Mouse (Mus musculus): ENCODE measurements around the gene Agk. TPM values are rescaled to one million over a fixed set of nuclear protein-coding genes. Genes with fewer than 3 reads are reported as not detected.

The Agk gene
- 1 to 10 TPM; 6.1 TPM for total RNA-seq (2021)
- long read RNA-seq, experiment 1, transcript Agk-201 (16 exons, 2,531 nt): major isoform, 12 of 13 reads
- long read RNA-seq, experiment 1, partial matches to known transcripts: 0 of 13 reads
- long read RNA-seq, experiment 1, other reads (novel, unspliced or antisense): 1 of 13 reads
- long read RNA-seq, experiment 2, transcript Agk-201 (16 exons, 2,531 nt): major isoform, 10 of 11 reads
- long read RNA-seq, experiment 2, partial matches to known transcripts: 0 of 11 reads
- long read RNA-seq, experiment 2, other reads (novel, unspliced or antisense): 1 of 11 reads

DNA sequence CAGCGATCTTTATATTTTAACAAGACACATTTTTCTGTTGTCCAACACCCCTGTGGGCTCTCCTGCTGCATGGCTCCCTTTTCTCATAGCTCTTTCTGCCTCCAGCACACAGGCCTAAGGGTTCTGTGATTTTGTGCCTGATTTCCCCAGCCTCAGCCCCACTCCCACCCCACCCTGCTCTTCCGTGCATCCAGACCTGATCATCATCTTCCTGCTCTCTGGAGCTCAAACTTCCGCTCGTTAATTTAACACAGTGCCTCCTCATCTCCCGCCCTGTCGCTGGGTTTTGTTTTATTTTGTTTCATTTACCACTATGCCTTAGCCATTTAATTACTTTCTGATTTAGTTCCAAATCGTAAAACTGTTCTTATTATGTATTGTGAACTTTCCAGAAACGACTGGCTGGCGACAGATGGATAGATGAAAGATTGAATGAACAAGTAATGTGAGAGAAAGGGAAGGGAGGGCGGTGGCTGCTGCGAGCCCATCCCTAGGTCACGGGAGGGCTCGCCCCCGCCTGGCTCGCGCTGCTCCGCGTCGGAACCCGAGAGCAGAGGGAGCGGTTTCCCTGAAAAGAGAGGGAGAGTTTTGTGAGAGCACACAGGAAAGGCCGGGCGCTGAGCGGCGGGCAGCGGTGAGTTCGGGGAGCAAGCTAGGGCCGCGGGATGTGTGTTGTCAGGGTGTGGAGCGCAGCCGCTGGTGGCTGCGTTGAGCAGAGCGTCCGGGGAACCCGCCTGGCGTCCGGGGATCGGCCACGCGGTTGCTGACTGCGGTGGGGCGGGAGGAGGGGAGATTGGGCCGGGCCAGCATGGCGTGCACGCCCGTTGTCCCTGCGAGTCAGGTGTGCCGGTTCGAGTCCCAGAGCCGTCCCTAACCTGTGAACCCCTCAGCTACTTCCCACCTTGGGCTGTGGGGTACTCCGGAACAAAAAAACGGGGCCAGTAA lies at the start of gene Agk:
Gene Agk (plus strand): TSS at position 276 of the 945 bp plus-strand sequence.
- DNase-seq (ENCODE audit: low spot score): peak; percentile 75

DNA sequence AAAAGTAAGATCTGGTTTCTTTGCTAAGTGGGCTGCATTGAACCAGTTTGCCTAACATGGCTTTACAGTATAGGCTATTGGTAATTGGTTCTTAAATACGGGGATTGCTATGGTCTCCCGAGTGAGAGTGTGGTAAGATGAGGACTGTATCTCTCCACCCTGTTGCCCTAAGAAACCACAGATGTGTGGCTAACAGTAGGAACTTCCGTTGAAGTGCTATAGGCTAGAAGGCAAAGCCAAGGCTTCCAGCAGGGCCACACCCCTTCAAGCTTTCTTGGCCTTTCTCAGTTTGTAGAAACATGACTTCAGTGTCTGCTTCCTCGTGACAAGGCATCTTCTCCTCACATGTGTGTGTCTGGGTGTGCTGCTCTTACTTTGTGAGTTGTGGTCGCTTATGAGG lies 24.3 kb upstream of the Agk start:
- no peak for DNase-seq (ENCODE audit: low spot score)

DNA sequence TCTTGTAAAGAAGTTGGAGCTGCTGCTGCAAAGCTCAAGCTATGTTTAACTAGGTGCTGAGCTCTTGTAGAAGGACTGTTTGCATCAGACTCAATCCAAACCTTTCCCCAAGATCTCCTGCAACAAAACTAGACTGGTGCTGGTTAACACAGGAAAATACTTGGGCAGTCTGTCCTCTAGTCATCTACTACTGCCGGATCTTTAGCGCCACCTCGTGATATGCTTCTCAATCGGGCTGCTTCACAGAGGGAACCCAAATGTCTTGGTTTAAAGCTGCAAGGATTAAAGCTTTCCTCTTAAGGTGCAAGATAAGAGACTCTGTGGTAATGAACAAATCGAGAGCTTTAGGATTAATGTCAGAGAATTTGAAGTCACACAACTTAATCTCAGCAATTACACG lies 21.6 kb upstream of the Agk start:
- DNase-seq (ENCODE audit: low spot score): peak; percentile 50

DNA sequence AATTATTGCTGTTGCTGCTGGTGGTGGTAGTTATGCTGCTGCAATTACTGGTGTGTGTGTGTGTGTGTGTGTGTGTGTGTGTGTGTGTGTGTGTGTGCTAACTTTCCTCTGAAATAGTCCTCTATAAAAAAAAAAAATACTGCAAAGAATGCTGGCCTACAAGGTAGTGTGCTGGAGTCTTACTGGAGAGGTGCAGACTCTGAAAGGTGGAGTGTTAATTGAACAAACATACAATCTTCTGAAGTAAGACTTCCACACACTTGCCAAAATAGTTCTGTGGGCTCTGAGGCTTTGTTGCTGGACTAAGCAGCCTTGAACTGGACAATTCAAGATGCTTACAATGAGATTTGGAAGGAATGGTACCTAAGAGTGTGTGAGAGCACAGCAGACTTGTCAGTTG lies 20.0 kb upstream of the Agk start:
- DNase-seq (ENCODE audit: low spot score): no peak

DNA sequence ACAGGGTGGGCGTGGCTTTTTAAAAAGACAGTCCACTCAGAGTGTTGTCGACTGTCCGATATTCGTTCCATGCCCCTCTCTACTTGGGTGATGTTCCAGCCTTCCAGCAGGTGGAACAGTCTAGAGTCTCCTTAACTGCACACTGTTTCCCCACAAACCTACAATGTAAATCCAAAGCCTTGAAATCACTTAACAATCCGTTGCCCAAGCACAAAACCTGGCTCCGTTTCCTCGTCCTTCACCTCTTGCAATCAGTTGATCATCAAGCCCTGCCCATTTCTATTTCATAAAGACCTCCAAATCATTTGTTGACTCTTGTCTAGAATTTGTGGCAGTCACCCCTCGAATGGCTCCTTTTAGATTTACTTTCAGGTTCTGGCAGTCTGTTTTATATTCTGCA lies 1.4 kb downstream of the Agk start:
- no peak for DNase-seq (ENCODE audit: low spot score)

DNA sequence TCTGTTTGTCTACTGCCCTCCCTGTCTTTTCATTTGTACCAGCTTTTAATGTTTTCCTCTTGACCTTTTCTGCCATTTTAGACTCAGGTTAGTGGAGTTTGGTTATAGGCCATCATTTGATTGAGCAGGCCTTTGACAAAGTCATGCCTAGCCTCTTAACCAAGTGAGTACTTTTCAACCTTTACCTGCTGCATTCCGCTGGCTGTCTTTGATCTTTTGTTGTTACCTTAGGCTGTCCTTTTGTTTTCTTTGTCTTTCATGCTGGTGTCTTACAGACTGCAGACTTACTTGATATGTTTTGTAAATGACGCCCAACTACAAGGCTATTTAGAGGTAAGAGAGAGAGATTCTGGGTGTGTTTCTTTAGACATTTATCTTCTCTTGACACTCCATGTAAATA lies 8.5 kb downstream of the Agk start:
- no peak for DNase-seq (ENCODE audit: low spot score)

DNA sequence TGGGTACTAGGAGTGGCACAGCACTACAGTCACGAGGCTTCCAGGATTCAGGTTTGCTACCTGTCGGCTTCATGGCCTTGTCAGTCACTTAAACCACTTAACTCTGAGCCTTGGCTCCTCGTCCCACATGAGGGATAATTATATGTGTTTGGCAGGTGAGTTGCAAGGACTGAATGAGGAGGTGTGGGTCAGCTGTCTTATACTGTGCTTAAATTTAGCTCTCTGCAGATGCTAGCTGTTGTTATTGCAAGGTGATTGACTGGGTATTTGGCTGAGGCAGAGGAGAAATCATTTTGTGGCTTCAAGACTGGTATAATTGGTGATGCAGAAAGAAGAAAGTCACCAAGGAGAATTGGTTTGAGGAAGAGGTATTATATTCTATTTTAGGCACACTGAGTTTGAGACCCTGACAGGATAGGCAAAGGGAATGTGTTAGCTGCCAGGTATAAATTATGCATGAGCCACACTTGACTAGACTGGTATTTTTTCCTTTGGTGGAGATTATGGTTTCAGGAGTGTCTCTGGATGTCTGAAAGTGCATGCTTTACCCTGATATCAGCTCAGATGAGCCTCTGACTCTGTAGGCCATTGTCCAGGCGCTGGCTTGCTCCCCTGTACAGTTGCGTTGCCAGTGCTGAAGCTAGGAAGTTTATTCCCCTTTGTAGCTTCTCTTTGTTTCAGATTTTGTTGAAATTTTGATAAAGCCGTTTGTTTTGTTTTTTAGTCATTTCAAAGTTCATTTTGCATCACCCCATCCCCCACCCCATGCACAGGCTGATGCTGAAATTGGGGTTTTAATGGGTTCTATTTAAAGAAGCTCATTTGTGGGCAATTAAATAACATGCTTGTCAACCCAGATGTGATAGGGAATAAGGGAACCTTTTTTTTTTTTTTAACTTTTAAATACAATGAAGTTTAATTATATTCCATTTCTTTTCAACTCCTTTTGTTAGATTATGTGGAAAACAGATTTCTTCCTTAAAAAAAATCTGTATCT lies 12.1 kb downstream of the Agk start:
- DNase-seq (ENCODE audit: low spot score): no peak

DNA sequence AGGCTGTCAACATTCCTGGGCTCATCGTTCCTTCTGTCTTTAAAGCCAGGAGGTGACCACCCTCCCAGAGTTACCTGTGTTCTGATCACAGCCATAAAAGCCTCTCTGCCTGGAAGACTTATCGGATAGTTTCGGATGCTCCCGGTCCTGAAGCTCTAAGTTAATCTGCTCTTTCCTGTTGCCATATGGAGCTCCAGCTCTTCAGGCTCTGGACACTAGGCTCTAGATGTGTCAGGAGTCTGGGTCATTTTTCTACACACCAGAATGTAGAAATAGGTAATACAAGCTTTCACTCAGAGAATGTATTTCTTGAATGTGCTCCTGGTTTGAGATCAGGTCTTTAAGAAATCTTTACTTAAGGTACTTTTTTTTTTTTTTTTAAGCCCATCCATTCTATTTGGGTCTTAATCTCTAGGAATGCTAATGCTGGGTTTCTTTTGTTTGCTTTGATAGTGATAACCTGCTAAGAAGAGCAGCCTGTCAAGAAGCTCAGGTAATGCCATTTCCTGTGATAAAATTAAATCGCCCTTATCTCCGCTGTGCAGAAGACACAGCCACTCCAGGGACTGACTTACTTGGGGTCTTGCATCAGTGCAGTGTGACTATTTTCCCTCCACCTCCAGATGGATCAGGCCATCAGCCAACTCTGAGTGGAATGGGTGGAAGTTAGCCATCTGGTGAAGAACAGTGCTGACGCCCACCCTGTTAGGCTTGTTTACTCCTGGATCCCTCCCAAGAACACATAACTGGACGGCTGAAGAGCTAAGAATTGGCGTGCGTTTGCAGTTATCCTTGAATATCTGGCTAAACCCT lies 22.2 kb downstream of the Agk start:
- DNase-seq (ENCODE audit: low spot score): peak; percentile 85

DNA sequence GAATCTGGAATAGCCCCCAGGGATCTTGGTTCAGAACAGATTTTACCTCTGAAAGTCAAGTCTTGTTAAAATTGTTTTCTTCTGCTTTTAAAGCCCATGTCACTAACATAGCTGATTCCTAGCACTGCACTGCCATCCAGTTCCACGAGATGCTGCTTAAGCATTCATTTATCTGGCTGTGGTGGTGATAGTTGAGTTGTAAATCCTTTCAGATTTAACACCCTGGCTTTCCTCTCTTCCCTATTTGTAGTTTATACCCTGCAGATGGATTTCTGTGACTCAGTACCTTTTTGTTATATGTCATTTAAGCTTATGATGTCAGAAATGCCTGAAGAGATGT lies 22.8 kb downstream of the Agk start:
- DNase-seq (ENCODE audit: low spot score): no peak

DNA sequence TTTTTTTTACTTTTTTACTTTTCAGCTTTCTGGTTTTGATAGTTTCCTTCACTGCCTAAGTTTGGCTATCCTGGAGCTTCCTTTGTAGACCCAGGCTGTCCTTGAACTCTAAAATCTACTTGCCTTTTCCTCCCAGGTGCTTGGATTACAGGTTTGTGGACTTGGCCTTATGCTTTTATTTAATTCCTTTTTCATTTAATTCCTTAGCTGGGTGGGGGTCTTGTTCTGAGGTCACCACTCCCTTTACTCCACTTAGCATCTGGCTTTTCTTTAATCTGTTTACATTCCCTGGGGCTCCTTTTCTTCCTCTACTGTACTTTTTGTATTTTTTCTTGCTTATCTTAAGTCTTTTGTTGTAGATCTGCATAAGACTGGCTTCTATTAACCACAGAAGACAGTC lies 25.1 kb downstream of the Agk start:
- DNase-seq (ENCODE audit: low spot score): no peak

DNA sequence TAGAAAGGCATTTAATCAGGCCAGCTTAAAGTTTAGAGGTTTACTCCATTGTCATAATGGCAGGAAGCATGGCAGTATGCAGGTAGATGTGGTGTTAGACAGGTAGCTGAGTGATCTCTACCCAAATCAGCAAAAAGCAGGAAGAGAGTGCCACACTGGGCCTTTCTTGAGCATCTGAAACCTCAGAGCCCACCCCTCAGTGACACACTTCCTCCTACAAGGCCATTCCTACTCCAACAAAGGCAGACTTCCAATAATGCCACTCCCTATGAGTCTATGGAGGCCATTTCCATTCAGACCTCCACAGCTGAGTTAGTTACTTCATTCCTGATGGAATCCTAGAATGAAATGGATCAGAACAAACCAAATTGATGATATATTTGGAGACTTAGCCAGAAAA lies 25.9 kb downstream of the Agk start:
- no peak for DNase-seq (ENCODE audit: low spot score)

DNA sequence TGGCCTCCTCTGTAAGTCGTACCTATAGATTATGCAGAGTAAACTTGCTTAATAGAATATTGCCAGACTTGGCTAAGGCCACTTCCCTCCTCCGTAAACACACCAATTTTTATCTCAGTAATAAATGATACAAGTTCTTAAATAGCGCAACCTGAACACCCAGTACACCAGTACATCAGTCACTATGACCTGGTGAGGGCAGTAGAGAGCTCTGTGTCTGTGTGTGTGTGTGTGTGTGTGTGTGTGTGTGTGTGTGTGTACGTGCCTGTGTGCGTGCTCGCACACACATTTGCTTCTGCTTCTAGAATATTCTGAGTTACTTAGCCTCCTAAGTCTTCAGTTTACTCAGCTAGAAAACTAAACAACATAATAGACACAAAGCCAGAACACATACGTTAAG lies 28.4 kb downstream of the Agk start:
- DNase-seq (ENCODE audit: low spot score): no peak

DNA sequence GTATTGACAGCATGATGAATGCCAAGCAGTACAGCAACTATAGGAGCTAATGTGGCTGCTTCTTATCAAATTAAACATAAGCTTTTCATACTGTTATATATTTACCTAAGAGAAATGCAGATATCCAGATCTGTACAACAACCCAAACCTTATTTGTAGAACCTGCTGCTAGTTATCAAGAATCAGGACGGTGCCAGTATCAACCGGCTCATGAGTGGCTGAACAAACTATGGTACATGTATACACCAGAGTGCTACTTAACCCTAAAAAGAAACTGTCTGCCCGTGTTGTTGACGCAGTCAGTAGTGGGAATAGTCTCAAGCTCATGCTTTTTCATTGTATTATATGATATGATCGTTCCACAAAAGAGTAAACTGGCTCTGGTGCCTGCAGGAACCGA lies 46.1 kb downstream of the Agk start:
- no peak for DNase-seq (ENCODE audit: low spot score)

DNA sequence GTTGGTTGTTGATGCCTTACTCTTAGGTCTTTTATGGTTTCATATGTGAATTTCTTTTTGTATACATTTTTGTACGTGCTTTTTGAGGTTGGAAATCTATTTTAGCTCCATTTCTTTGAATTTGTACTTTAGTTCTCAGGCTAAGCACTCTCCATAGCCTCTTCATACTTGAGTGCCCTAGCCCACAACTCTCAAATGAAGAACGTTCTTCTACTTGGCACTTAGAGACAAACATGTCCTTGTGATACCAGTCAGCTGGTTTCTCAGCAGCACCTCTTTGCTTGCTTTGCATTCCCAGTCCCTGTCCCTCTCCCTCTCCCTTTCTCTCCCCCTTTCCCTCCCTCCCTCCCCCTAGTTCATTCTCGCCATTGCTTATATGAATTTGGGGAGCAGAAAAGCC lies 55.2 kb downstream of the Agk start:
- DNase-seq (ENCODE audit: low spot score): no peak

DNA sequence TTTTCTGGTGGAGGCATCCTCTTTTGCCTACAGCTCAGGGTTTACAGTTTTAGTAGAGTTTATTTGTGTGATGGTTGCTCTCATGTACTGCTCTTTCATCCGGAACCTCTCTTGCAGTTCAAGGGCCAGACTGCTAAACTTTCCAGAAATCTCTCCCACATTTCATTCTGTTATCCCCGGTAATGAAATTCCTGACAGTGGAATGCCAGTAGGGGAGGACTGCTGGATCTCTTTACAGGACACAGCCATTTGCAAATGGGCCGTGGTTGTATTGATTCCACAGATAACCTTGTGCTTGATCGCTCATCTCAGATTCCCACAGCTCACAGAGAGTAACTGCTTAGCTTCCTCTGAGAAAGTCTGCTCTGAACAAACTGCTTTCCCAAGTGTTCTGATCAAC lies 56.9 kb downstream of the Agk start:
- no peak for DNase-seq (ENCODE audit: low spot score)

DNA sequence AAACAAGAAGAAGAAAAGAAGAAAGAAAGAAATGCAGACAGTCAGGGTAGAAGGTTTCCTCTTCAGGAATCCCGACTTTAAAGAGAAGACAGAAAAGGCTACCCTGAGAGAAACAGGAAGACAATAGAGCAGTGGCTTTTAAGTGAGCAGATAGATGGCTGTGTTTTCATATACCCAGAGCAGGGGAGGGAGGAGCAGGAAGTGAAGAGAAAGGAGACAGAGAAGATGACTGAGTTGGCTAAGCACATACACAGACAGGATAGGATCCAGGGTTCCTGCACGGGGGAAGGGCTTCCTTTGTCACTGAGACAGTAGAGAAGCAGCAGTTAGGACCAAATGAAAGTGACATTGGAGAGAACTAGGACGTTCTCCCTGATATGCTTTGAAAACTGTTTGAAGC lies 60.7 kb downstream of the Agk start:
- DNase-seq (ENCODE audit: low spot score): no peak

DNA sequence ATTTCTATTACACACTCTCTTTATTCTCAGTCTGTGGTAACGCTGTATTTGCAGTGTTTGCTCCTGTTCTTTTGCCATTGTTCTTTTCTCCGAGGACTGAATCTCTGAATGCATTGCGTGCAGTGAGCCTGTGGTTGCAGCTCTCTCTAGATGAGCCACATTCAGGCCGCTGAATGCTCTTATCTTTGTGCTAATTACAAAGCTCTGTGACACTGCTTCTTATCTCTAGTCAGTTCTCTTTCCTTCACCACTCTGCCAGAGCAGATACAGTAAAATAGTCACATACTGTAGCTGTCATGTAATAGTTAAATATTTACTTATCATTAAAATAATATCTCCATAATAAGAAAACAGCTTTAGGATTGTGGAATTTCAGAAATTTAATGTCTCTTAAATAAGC lies 63.7 kb downstream of the Agk start:
- DNase-seq (ENCODE audit: low spot score): no peak

DNA sequence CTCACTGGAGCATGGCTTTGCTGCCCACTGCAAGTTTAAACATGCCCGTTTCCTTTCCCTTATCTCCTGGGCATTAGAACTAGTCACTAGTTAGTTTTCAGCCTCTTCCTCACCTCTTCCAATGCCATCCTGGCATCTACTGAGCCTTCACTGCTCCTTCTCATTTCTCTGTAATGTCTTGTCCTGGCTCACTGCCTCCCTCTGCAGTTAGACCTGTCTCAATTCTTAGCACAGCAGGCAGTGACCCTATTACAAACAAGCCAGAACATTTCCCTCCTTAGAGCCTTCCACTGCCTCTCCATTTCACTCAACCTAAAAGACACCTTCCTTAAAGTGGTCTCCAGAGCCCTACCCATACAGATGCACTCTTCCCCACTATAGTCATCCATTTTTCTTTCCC lies 66.0 kb downstream of the Agk start:
- DNase-seq (ENCODE audit: low spot score): no peak

DNA sequence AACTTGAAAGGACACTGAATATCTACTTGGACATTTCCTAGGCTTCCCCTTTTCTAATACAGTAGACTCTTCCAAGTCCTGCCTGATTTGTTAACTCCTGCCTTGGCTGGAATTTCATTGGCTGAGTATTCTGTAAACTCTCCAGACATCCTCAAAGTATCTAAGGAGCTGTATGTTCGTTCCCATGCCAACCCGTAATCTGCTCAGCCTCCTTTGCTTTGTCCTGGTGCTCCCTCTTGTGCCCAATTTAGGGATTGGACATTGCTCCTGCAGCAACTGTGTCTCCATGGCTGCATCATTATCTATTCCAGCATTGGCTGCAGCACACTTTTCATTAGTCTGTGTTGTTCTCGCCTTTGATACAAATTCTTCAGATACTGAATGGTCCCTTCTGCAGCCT lies 68.2 kb downstream of the Agk start:
- DNase-seq (ENCODE audit: low spot score): peak; percentile 44

DNA sequence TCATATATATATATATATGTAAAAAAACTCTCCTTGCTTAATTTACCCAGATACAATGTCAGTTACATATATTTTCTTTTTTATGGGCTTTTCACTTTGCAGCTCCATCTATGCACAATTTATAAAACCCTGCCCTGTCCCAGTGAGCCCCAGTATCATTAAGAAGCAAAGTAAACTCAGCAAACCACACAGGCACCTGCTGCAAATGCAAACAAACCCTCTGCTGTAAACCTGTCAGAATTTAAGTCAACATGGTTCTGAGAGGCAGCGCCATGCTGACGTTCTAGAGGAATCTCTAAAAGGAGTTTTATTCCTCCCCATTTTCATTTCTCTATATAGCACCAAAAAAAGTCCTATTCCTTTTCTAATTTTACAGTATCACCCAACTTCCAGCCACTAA lies 77.1 kb downstream of the Agk start:
- DNase-seq (ENCODE audit: low spot score): no peak
